Mouse (Mus musculus): ENCODE data around the gene Chrm4. TPM values are rescaled to one million over a fixed set of nuclear protein-coding genes. Genes with fewer than 3 reads are reported as not detected.

The Chrm4 gene
- polyA plus RNA-seq, 1 experiment from 2014 or later: 0.32 TPM

DNA sequence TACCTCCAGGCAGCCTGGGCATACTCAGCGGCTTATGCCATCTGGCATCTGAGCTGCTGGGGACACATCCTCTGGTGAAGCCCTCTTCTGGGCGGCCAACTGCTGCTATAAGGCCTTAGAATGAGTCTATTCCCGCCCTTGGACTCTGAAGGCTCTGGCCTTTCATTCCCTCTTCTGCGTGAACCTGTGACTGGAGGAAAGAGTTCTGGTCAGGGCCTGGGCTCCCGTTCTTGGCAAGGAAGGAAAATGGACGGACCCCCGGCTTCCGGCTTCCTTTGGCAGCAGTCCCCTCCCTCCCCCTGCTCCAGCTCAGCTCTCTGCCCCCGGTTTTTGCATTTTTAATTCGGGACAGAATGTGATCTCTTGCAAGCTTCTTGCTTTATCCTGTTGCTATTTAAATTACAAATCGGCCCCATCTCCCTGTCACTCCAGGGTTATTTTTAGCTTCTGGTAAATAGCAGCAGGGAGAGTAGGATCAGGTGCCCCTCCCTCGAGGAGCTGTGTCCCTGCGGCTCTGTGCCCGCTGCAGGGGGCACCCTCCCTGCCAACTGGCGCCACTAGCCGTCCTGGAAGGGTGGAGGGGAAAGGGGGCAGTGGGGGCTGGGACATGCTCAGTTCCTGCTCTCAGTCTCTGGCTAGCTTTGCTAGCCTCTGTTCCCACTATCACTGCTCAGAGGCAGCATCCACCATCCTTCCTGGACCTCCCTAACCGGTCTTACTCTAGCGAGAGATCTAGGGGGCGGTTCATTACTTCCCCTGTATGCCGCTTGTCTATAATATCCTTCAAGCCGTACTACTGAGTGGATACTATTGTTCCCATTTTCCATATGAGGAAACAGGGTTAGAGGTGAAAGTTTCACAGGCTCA lies 44.4 kb downstream of the Chrm4 start:
- 14% methylated on average over 21 of the region's 21 CpGs for WGBS
- H3K27ac ChIP-seq: peak overlapping the region; percentile 68
- H3K36me3 ChIP-seq: no peaks in the 10 kb centered on the region
- peaks cover 41% of the 10 kb centered on the region for H3K27me3 ChIP-seq
- H3K4me2 ChIP-seq: peak overlapping the region; percentile 46
- no peak overlapping the region; the same call in 1 of the 2 replicates for H3K4me3 ChIP-seq
- H3K4me1 ChIP-seq: peaks cover 34% of the 10 kb centered on the region
- peak overlapping the region; percentile 55 for H3K9ac ChIP-seq
- no peaks in the 10 kb centered on the region for H3K9me3 ChIP-seq
- ATAC-seq (ENCODE audit: insufficient number of reproducible peaks, insufficient read depth, low FRiP score, low TSS enrichment, low read depth): no peak

GRCm38 (mm10) chr2:91972121-91972566 lies 45.1 kb downstream of the Chrm4 start:
- H3K4me1 ChIP-seq: peaks cover 36% of the 10 kb centered on the region
- H3K27ac ChIP-seq: peak overlapping the region; percentile 68; the same call in 1 of the 2 replicates
- no peaks in the 10 kb centered on the region for H3K36me3 ChIP-seq
- H3K27me3 ChIP-seq: peaks cover 48% of the 10 kb centered on the region
- peak overlapping the region; percentile 55 for H3K9ac ChIP-seq
- no peak for ATAC-seq (ENCODE audit: insufficient number of reproducible peaks, insufficient read depth, low FRiP score, low TSS enrichment, low read depth)
- 37% methylated on average over 13 of the region's 13 CpGs for WGBS
- no peaks in the 10 kb centered on the region; the same call in 1 of the 2 replicates for H3K9me3 ChIP-seq
- peak overlapping the region; percentile 46; the same call in 1 of the 2 replicates for H3K4me2 ChIP-seq
- H3K4me3 ChIP-seq: no peak overlapping the region

DNA sequence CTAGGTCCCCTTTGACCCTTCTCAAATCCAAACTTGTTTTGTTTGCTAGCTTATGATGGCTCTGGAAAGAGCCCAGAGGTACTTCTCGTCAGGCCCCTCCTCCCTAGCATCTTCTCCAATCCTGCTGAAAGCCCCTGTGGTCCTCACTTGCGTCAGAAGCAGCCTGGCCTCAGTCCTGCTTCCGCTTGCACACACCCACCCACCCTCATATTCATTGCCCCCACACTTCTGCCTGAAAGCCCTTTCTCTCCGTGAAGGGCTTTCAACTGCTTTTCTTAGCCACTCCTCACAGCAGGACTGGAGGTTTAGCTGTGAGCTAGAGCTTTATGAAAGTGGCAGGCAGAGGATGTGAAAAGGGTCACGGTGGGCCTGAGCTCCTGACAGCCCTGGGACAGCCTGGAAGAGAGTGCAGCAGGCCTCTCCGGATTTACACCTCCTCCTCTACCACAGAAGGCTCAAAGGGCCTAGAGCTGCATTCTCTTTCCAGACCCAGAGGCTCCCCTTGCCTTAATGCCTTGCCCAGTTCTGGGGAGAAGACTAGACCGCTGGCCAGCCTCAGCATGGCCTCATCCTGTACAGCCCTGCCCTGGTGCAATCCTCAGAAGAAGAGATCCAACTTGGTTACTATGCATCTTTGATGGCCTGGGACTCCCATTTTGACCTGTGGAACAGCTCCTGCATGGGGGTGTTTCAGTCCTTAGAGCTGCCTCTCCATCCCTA lies 46.5 kb downstream of the Chrm4 start:
- Histone ChIP-seq H3K4me2 (no peak overlapping the region), H3K27me3 (peaks cover 63% of the 10 kb centered on the region), H3K9ac (no peak overlapping the region), H3K27ac (no peak overlapping the region; the same call in 1 of the 2 replicates), H3K4me1 (peaks cover 36% of the 10 kb centered on the region), H3K36me3 (no peaks in the 10 kb centered on the region), H3K9me3 (no peaks in the 10 kb centered on the region; the same call in 1 of the 2 replicates), H3K4me3 (no peak overlapping the region)
- 44% methylated on average over 7 of the region's 7 CpGs for WGBS
- no peak for ATAC-seq (ENCODE audit: insufficient number of reproducible peaks, insufficient read depth, low FRiP score, low TSS enrichment, low read depth)

- H3K27me3 ChIP-seq: peaks cover 64% of the 10 kb centered on the region
- 0 out of 2 replicates have a peak, but pooled peaks have one; percentile 35 for ATAC-seq (ENCODE audit: insufficient number of reproducible peaks, insufficient read depth, low FRiP score, low TSS enrichment, low read depth)
Observed at GRCm38 (mm10) chr2:91975581-91976541, 48.8 kb downstream of the Chrm4 start, which contains the start of gene Dgkz. TSS of gene Dgkz (minus strand) at chr2:91975864.

GRCm38 (mm10) chr2:91977960-91978359 lies 50.9 kb downstream of the Chrm4 start:
- H3K4me2 ChIP-seq: no peak overlapping the region
- no peak overlapping the region for H3K4me3 ChIP-seq
- H3K9me3 ChIP-seq: no peaks in the 10 kb centered on the region; the same call in 1 of the 2 replicates
- 69% methylated on average over 4 of the region's 4 CpGs for WGBS
- no peak overlapping the region for H3K27ac ChIP-seq
- H3K27me3 ChIP-seq: peaks cover 58% of the 10 kb centered on the region
- peaks cover 25% of the 10 kb centered on the region for H3K4me1 ChIP-seq
- peaks cover 2% of the 10 kb centered on the region; the same call in 1 of the 2 replicates for H3K36me3 ChIP-seq
- ATAC-seq (ENCODE audit: insufficient number of reproducible peaks, insufficient read depth, low FRiP score, low TSS enrichment, low read depth): no peak
- no peak overlapping the region for H3K9ac ChIP-seq

More at GRCm38 (mm10) chr2:91975581-91976541, 48.8 kb downstream of the Chrm4 start, which contains the start of gene Dgkz:
- Histone ChIP-seq H3K36me3 (no peaks in the 10 kb centered on the region), H3K4me3 (peak within 1 kb of the TSS; percentile 43), H3K4me1 (peaks cover 42% of the 10 kb centered on the region), H3K9ac (peak within 1 kb of the TSS; percentile 64), H3K27ac (no peak within 1 kb of the TSS), H3K9me3 (no peaks in the 10 kb centered on the region; the same call in 1 of the 2 replicates), H3K4me2 (peak within 1 kb of the TSS; percentile 70)
- 2% methylated on average over 79 of the region's 79 CpGs for WGBS

Small RNAs within 50 kb of the gene (microRNA-seq; reads per million reads assigned to microRNA genes)
- gene Mir6999: not detected

Other genes starting within 250 kb of the Chrm4 start
- gene Atg13, start 216.7 kb upstream of the Chrm4 start, polyA plus RNA-seq (2015; fragmentation: Nextera tagmentation; extraction: Ambion mirVana): 27.1 and 28.5 TPM in 2 replicates
- 25.5 and 30.5 TPM in 2 replicates for gene Harbi1, start 216.4 kb upstream of the Chrm4 start, polyA plus RNA-seq (2015; fragmentation: Nextera tagmentation; extraction: Ambion mirVana)
- 20.6 and 23.5 TPM in 2 replicates for gene Ambra1, start 197.1 kb upstream of the Chrm4 start, polyA plus RNA-seq (2015; fragmentation: Nextera tagmentation; extraction: Ambion mirVana)
- gene Mdk, start 5.0 kb downstream of the Chrm4 start, polyA plus RNA-seq (2015; fragmentation: Nextera tagmentation; extraction: Ambion mirVana): 1,381 and 1,602 TPM in 2 replicates
- gene Gm9821, start 18.5 kb downstream of the Chrm4 start, polyA plus RNA-seq (2015; fragmentation: Nextera tagmentation; extraction: Ambion mirVana): 0.39 and 0.61 TPM in 2 replicates
- gene Dgkz, start 48.6 kb downstream of the Chrm4 start, polyA plus RNA-seq (2015; fragmentation: Nextera tagmentation; extraction: Ambion mirVana): 34.2 and 41.9 TPM in 2 replicates
- gene Creb3l1, start 97.3 kb downstream of the Chrm4 start, polyA plus RNA-seq (2015; fragmentation: Nextera tagmentation; extraction: Ambion mirVana): 11.6 and 13.4 TPM in 2 replicates
- gene Phf21a, start 165.9 kb downstream of the Chrm4 start, polyA plus RNA-seq (2015; fragmentation: Nextera tagmentation; extraction: Ambion mirVana): 46.5 and 49.6 TPM in 2 replicates

All from embryonic facial prominence, embryonic 13.5 days (tissue).